Mouse (Mus musculus) embryonic facial prominence, embryonic 13.5 days (tissue): ENCODE measurements around the gene Ly6g5c. TPM values are rescaled to one million over a fixed set of nuclear protein-coding genes. Genes with fewer than 3 reads are reported as not detected.

Experiments
- ATAC-seq: fragments of 200-750 bp; cut with Nextera tagmentation; 2 replicates; pipeline ENCODE4 v1.8.0; 2017; ENCODE audit warnings: low read depth; ENCODE audit not compliant: insufficient number of reproducible peaks, insufficient read depth, low FRiP score, low TSS enrichment
- H3K27ac ChIP-seq: fragments of 300-500 bp; sonication (generic); 2 replicates; pipeline ENCODE4 v1.5.1; 2015; ENCODE audit warnings: moderate library complexity, mild to moderate bottlenecking, inconsistent platforms
- H3K27me3 ChIP-seq: fragments of 300-500 bp; sonication (generic); 2 replicates; pipeline ENCODE4 v1.6.1; 2015; ENCODE audit warnings: mild to moderate bottlenecking, inconsistent platforms
- H3K36me3 ChIP-seq: fragments of 300-500 bp; sonication (generic); 2 replicates; pipeline ENCODE4 v1.6.1; 2015; ENCODE audit warnings: mild to moderate bottlenecking, inconsistent platforms
- H3K4me1 ChIP-seq: fragments of 300-500 bp; sonication (generic); 2 replicates; pipeline ENCODE4 v1.6.1; 2015; ENCODE audit warnings: inconsistent platforms
- H3K4me2 ChIP-seq: fragments of 300-500 bp; sonication (generic); 2 replicates; pipeline ENCODE4 v1.6.1; 2015; ENCODE audit warnings: moderate library complexity, mild to moderate bottlenecking, inconsistent platforms
- H3K4me3 ChIP-seq: fragments of 300-500 bp; sonication (generic); 2 replicates; pipeline ENCODE4 v1.5.1; 2015; ENCODE audit warnings: mild to moderate bottlenecking, inconsistent platforms
- H3K9ac ChIP-seq: fragments of 300-500 bp; sonication (generic); 2 replicates; pipeline ENCODE4 v1.6.1; 2015; ENCODE audit warnings: mild to moderate bottlenecking, inconsistent platforms
- H3K9me3 ChIP-seq: fragments of 300-500 bp; sonication (generic); 2 replicates; pipeline ENCODE4 v1.6.1; 2016; ENCODE audit warnings: inconsistent platforms
- WGBS: fragments of 180-500 bp; shearing (Covaris S2); methylation state at CpG from one replicate; pipeline ENCODE4 v1.1.7; 2015; ENCODE audit warnings: mixed read lengths; 5-methylcytosine and 5-hydroxymethylcytosine counted together
- polyA plus RNA-seq: library from polyadenylated mRNA; unstranded; fragments of >200 nt; fragmentation: Nextera tagmentation; extraction: Ambion mirVana; gene quantifications from 2 replicates; pipeline ENCODE4 v1.2.1, GENCODE M21; 2015

Gene Ly6g5c
- not detected in 2 replicates for polyA plus RNA-seq

DNA sequence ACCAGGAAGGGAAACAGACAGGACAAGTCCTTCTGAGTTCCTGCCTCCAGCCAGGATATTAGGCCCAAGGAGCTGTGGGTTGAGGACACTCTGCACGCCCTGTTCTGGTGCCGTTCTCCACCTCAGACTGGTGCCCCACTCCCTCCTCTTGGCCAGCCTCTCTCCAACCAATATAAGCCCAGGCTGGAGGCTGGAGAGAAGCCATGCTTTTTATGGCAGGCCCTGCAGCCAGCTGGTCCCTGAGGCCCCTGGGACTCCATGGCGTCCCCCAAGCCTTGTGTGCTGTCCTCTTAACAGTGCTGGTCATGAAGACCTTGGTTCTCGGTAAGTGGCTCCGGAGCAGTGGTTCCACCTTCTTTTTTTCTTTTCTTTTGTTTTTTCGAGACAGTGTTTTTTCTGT lies at the start of gene Ly6g5c:
TSS of gene Ly6g5c (plus strand) at position 183 of the 400 bp plus-strand sequence.
- H3K4me1 ChIP-seq = peaks cover 8% of the 10 kb centered on the region; the same call in 1 of the 2 replicates
- H3K27me3 ChIP-seq = no peaks in the 10 kb centered on the region
- 89% methylated on average over 6 of the region's 6 CpGs for WGBS
- no peaks in the 10 kb centered on the region for H3K9me3 ChIP-seq
- no peak within 1 kb of the TSS for H3K4me3 ChIP-seq
- no peak within 1 kb of the TSS for H3K27ac ChIP-seq
- peaks cover 11% of the 10 kb centered on the region for H3K36me3 ChIP-seq
- no peak within 1 kb of the TSS for H3K4me2 ChIP-seq
- H3K9ac ChIP-seq = no peak within 1 kb of the TSS
- ATAC-seq = no peak

DNA sequence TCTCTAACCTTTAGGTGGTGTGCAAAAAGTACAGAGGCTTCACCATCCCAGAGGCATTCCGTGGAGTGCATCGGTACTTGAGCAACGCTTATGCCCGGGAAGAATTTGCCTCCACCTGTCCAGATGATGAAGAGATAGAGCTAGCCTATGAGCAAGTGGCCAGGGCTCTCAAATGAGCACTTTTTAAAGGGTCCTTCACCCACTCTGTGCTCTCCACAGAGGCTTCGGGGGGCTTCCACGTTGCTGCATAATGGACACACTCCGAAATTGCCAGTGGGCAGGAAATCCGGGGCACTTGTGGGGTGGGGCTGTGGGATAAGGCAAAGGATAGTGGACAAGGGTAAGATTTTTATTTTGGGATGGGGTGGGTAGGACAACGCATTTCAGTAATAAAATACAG lies 49.8 kb upstream of the Ly6g5c start:
- Histone ChIP-seq H3K9me3 (no peaks in the 10 kb centered on the region), H3K9ac (peak overlapping the region; percentile 83; the same call in 1 of the 2 replicates), H3K4me3 (peak overlapping the region; percentile 76; the same call in 1 of the 2 replicates), H3K27me3 (peaks cover under 1% of the 10 kb centered on the region; the same call in 1 of the 2 replicates), H3K4me2 (peak overlapping the region; percentile 96), H3K27ac (peak overlapping the region; percentile 92), H3K4me1 (peaks cover 20% of the 10 kb centered on the region), H3K36me3 (peaks cover 80% of the 10 kb centered on the region)
- 59% methylated on average over 9 of the region's 9 CpGs for WGBS
- ATAC-seq = no peak

DNA sequence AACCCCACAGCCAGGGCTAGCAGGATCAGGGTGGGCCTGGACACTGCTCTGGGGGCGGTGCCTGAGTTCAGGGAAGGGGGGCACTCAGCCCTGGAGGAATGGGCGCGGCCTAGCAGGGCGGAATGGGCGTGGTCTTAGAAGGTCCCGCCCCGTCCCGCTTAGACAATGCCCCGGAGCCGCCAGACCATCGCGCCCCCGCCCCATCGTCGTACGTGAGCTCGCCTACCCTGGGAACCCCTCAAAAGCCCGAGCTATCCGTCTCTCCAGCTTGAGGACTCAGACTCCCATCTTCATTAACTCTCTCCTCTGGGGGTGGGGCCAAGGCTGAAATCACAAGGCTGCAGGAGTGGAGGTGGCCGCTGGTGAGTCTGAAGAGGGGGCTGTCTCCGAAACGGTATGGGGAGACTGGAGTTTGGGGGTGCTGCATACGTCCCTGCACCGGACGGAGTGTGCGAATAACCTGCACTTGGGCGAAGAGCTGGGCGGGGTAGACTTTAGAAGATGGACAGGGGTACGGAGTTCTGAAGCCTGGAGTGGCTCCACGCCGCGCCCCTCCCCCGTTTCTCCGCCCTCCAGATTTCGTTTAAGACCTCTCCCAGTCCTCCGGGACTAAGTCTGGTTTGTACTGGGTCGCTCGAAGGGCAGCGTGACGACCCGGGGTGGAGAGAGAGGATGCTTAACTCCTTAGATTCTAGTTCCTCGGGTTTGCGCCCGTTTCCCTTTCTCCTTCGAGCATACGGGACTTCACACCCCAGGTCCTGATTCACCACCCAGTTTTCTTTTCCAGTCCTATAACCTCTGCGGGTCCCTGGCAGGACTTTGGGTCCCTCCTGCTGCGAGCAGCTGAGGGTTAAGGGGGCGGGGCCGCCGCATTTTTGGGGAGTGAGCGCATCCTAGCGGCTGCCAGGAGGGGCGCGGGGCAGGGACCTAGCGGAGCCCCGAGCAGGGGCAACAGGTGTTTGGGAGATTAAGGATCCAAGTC lies 48.9 kb upstream of the Ly6g5c start, which contains the start of gene Ddah2:
TSS of gene Ddah2 (plus strand) at position 125 of the 982 bp plus-strand sequence.
- H3K27ac ChIP-seq = peak within 1 kb of the TSS; percentile 92
- peaks cover 22% of the 10 kb centered on the region for H3K4me1 ChIP-seq
- H3K9ac ChIP-seq = peak within 1 kb of the TSS; percentile 83
- peak within 1 kb of the TSS; percentile 96 for H3K4me2 ChIP-seq
- H3K27me3 ChIP-seq = peaks cover 10% of the 10 kb centered on the region; the same call in 1 of the 2 replicates
- WGBS = under 1% methylated on average over 57 of the region's 57 CpGs
- peak within 1 kb of the TSS; percentile 76 for H3K4me3 ChIP-seq
- H3K9me3 ChIP-seq = no peaks in the 10 kb centered on the region
- peaks cover 73% of the 10 kb centered on the region for H3K36me3 ChIP-seq
- peak; percentile 86 for ATAC-seq

DNA sequence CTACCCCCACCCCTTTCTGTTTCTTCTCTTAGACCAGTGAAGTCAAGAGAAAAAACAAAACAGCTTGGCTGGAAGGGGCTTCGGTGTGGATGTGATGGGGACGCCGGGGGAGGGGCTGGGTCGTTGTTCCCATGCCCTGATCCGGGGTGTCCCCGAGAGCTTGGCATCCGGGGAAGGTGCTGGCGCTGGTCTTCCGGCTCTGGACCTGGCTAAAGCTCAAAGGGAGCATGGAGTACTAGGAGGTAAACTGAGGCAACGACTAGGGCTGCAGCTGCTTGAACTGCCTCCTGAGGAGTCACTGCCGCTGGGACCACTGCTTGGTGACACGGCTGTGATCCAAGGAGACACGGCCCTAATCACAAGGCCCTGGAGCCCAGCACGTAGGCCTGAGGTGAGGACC lies 48.0 kb upstream of the Ly6g5c start:
- no peak for ATAC-seq
- Histone ChIP-seq H3K4me1 (peaks cover 31% of the 10 kb centered on the region), H3K27me3 (peaks cover 18% of the 10 kb centered on the region), H3K36me3 (peaks cover 67% of the 10 kb centered on the region), H3K27ac (peak overlapping the region; percentile 44; the same call in 1 of the 2 replicates), H3K9me3 (no peaks in the 10 kb centered on the region), H3K9ac (peak overlapping the region; percentile 83), H3K4me3 (peak overlapping the region; percentile 76), H3K4me2 (peak overlapping the region; percentile 96)
- 24% methylated on average over 14 of the region's 14 CpGs for WGBS

DNA sequence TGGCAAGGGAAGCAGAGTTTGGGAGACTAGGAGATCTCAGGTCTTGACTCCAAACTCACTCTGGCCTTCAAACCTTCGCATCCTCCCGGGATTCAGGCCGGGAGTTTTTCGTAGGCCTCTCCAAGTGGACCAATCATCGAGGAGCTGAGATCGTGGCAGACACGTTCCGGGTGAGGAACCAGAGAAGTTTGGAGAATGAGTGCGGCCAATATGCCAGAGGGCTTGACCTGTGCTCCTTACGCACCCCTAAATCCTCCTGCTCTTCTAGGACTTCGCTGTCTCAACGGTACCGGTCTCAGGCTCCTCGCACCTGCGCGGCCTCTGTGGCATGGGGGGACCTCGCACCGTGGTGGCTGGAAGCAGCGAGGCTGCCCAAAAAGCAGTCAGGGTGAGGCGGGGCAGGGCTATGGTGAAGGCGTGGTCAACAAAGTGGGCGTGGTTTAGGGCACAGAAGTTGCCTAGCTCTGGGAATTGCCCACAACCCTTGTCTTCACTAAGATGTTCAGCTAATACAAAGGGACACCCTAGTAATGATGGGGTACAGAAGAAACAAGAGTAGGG lies 47.3 kb upstream of the Ly6g5c start:
- peaks cover 59% of the 10 kb centered on the region for H3K36me3 ChIP-seq
- peaks cover 26% of the 10 kb centered on the region for H3K27me3 ChIP-seq
- peak overlapping the region; percentile 96 for H3K4me2 ChIP-seq
- H3K9me3 ChIP-seq = no peaks in the 10 kb centered on the region
- no peak overlapping the region; the same call in 1 of the 2 replicates for H3K27ac ChIP-seq
- peaks cover 37% of the 10 kb centered on the region for H3K4me1 ChIP-seq
- 57% methylated on average over 22 of the region's 22 CpGs for WGBS
- peak overlapping the region; percentile 83 for H3K9ac ChIP-seq
- H3K4me3 ChIP-seq = peak overlapping the region; percentile 76
- ATAC-seq = no peak

GRCm38 (mm10) chr17:35061299-35061698 lies 46.8 kb upstream of the Ly6g5c start:
- WGBS = 83% methylated on average over 8 of the region's 8 CpGs
- Histone ChIP-seq H3K4me2 (peak overlapping the region; percentile 96), H3K4me1 (peaks cover 37% of the 10 kb centered on the region), H3K27me3 (peaks cover 31% of the 10 kb centered on the region), H3K27ac (no peak overlapping the region), H3K36me3 (peaks cover 54% of the 10 kb centered on the region), H3K9me3 (no peaks in the 10 kb centered on the region), H3K4me3 (peak overlapping the region; percentile 76), H3K9ac (no peak overlapping the region)
- ATAC-seq = no peak

GRCm38 (mm10) chr17:35063466-35063865 lies 44.6 kb upstream of the Ly6g5c start:
- ATAC-seq = no peak
- Histone ChIP-seq H3K36me3 (peaks cover 34% of the 10 kb centered on the region), H3K9me3 (no peaks in the 10 kb centered on the region), H3K4me1 (peaks cover 37% of the 10 kb centered on the region), H3K4me2 (no peak overlapping the region), H3K4me3 (no peak overlapping the region), H3K27me3 (peaks cover 51% of the 10 kb centered on the region), H3K27ac (no peak overlapping the region), H3K9ac (no peak overlapping the region)
- WGBS = 98% methylated on average over 3 of the region's 3 CpGs

DNA sequence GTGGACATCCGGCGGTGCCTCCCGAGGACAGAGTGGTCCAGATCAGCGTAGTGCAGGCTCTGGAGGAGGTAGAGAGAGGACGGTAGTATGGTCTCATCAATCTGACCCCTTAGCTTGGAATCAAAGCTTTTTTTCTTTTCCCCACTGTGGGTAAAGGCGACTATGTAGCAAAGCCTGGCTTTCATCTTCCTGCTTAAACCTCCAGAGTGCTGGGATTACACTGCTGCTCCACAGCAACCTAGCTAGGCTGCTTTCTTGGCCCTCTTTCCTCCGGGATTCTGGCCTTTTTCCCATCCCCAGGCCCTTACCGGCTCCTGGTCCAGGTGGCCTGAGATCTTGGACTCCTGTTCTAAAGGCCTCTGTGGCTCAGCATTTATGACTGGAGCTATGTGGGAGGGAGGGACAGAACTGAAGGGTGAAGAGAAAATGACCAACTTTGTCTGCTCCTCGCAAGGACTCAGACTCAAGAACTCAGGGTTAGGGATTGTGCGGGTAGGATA lies 43.7 kb upstream of the Ly6g5c start:
- 27% methylated on average over 10 of the region's 10 CpGs for WGBS
- Histone ChIP-seq H3K27ac (peak overlapping the region; percentile 45; the same call in 1 of the 2 replicates), H3K9ac (peak overlapping the region; percentile 58; the same call in 1 of the 2 replicates), H3K4me2 (peak overlapping the region; percentile 66), H3K4me1 (peaks cover 34% of the 10 kb centered on the region), H3K4me3 (peak overlapping the region; percentile 41), H3K27me3 (peaks cover 56% of the 10 kb centered on the region), H3K9me3 (no peaks in the 10 kb centered on the region), H3K36me3 (peaks cover 32% of the 10 kb centered on the region)
- ATAC-seq = no peak

GRCm38 (mm10) chr17:35064951-35065947 lies 42.8 kb upstream of the Ly6g5c start, which contains the start of gene Ly6g6c:
Gene Ly6g6c (plus strand): TSS chr17:35065388.
- peaks cover 29% of the 10 kb centered on the region for H3K4me1 ChIP-seq
- 2% methylated on average over 48 of the region's 48 CpGs for WGBS
- H3K36me3 ChIP-seq = peaks cover 32% of the 10 kb centered on the region
- peak within 1 kb of the TSS; percentile 60; the same call in 1 of the 2 replicates for H3K27ac ChIP-seq
- peak within 1 kb of the TSS; percentile 41 for H3K4me3 ChIP-seq
- H3K9me3 ChIP-seq = no peaks in the 10 kb centered on the region
- peak; percentile 23; the same call in 1 of the 2 replicates for ATAC-seq
- H3K27me3 ChIP-seq = peaks cover 56% of the 10 kb centered on the region
- peak within 1 kb of the TSS; percentile 58 for H3K9ac ChIP-seq
- peak within 1 kb of the TSS; percentile 66 for H3K4me2 ChIP-seq

DNA sequence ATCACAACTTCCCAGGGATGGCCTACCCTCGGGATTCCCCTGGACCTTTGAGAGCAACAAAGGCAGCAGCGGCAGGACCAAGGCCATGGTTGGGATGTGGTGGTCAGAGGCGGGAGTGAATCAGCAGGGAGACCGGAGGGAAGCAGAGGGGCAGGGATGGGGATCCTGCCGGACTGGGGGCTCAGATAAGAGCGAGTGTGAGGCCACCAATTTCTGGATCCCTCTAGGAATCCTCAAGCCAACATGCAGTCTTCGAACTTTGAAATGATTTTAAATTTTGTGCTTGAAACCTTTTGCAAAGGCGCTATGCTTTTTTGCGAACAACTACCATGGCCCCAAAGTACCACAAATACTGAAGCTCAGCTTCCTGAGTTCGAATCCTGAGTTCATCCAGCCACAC lies 42.0 kb upstream of the Ly6g5c start, which contains the start of gene Mpig6b:
TSS of gene Mpig6b (minus strand) at position 101 of the 400 bp plus-strand sequence.
- H3K9ac ChIP-seq = peak within 1 kb of the TSS; percentile 58
- H3K4me2 ChIP-seq = peak within 1 kb of the TSS; percentile 66
- H3K36me3 ChIP-seq = peaks cover 23% of the 10 kb centered on the region
- H3K4me3 ChIP-seq = peak within 1 kb of the TSS; percentile 41
- peaks cover 56% of the 10 kb centered on the region for H3K27me3 ChIP-seq
- peaks cover 20% of the 10 kb centered on the region for H3K4me1 ChIP-seq
- ATAC-seq = no peak
- H3K27ac ChIP-seq = peak within 1 kb of the TSS; percentile 60; the same call in 1 of the 2 replicates
- 42% methylated on average over 10 of the region's 10 CpGs for WGBS
- no peaks in the 10 kb centered on the region for H3K9me3 ChIP-seq
